Mouse (Mus musculus): ENCODE data around the gene Smco3.

DNA sequence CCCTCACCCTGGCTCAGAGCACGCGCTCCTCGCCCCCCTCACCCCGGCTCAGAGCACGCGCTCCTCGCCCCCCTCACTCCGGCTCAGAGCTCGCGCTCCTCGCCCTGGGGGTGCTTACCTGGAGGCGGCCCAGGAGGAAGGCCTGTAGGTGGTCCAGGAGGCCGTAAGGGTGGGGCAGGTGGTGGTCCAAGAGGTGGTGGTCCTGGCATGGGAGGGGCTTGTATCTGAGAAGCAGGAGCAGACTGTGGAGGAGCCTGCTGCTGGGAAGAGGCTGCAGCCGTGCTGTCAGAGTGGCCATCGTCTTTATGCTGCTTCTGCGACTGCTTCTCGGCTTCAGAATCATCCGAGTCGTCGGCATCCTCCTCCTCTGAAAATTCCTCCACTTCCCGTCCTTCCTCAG, 18.4 kb downstream of the Smco3 start:
- TF ChIP-seq CTCF (IDR thresholded peaks at IDR 0.05; ENCODE audit: extremely low read depth, insufficient read depth, insufficient read length, insufficient replicate concordance) = no peak
- no peak for TF ChIP-seq POLR2A (IDR thresholded peaks at IDR 0.05; ENCODE audit: low read depth, low read length)

Data from spleen, adult 2 months (tissue).